Mouse (Mus musculus) heart, adult 18-20 months (tissue): ENCODE results near the gene Fbxo27. TPM values are rescaled to one million over a fixed set of nuclear protein-coding genes. Genes with fewer than 3 reads are reported as not detected.

ENCODE experiments used
- DNase-seq, 2 experiments: peaks; one replicate each; pipeline ENCODE4 v3.0.0; 2021 to 2022; ENCODE audit warnings: mixed read lengths in 1 of 2
- total RNA-seq, 2 experiments: library from RNA; stranded (reverse); gene quantifications; 2 replicates each; pipeline ENCODE4 v1.2.3; 2021

Fbxo27 gene
- total RNA-seq, 2 experiments from 2014 or later: 0.12 to 0.23 TPM

GRCm38 (mm10) chr7:28702601-28703143, 10.0 kb downstream of the Fbxo27 start:
- DNase-seq: no peak

GRCm38 (mm10) chr7:28709454-28709853, 16.8 kb downstream of the Fbxo27 start:
- no peak for DNase-seq

- DNase-seq: no peak
Observed at GRCm38 (mm10) chr7:28710962-28711361, 18.3 kb downstream of the Fbxo27 start.

GRCm38 (mm10) chr7:28714667-28715066, 22.0 kb downstream of the Fbxo27 start:
- DNase-seq: no peak

DNA sequence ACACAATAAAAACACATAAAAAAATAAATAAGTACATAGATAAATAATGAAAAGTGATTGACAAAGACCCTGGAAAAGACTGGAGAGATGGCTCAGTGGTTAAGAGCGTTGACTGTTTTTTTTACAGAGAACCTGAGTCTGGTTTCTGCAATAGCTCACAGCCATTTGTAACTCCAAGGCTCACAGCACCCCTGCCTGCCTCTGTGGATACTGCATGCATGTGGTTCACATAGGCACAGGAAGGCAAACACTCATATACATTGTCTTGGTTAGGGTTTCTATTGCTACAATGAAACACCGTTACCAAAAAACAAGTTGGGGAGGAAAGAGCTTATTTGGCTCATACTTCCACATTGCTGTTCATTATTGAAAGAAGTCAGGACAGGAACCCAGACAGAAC, 22.9 kb downstream of the Fbxo27 start:
- no peak for DNase-seq

- peak; percentile 52 to 62 for DNase-seq
Observed at GRCm38 (mm10) chr7:28716590-28717281, 24.1 kb downstream of the Fbxo27 start, which contains the start of gene Fbxo17. Fbxo17 (plus strand) TSS chr7:28716804.

DNA sequence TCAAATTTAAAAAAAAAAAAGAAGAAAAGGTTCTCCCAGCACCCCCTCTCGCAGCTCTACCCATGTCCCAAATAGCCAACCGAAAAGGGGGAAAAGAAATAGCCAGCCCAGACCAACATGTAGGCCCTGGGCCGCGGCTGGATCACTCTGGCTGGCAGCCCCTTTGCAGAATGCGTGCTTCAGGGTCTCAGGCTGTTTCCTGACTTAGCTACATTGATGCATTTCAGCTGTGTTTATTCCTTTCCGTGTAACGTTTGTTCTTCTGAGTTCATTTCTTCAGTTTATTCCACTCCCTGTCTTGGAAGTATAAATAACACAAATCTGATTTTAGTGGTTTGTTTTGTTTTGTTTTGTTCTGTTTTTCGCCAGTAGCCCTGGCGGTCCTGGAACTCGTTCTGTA, 25.1 kb downstream of the Fbxo27 start:
- DNase-seq: no peak

GRCm38 (mm10) chr7:28719159-28719558, 26.5 kb downstream of the Fbxo27 start:
- DNase-seq: no peak

DNA sequence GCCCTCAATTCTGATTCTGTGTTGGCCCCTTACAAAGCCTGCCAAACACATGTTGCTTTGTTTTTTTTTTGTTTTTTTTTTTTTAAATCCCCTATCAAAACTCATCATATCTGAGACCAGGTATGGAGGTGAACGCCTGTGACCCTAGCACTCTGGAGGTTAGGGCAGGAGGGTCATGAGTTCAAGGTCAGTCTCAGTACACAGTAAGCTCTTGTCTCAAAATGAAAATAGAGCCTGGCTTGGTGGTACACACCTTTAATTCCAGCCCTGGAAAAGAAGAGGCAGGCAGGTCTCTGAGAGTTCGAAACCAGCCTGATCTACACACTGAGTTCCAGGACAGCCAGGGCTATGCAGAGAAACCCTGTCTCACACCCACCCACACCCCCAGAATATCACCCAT, 27.0 kb downstream of the Fbxo27 start:
- DNase-seq: no peak

DNA sequence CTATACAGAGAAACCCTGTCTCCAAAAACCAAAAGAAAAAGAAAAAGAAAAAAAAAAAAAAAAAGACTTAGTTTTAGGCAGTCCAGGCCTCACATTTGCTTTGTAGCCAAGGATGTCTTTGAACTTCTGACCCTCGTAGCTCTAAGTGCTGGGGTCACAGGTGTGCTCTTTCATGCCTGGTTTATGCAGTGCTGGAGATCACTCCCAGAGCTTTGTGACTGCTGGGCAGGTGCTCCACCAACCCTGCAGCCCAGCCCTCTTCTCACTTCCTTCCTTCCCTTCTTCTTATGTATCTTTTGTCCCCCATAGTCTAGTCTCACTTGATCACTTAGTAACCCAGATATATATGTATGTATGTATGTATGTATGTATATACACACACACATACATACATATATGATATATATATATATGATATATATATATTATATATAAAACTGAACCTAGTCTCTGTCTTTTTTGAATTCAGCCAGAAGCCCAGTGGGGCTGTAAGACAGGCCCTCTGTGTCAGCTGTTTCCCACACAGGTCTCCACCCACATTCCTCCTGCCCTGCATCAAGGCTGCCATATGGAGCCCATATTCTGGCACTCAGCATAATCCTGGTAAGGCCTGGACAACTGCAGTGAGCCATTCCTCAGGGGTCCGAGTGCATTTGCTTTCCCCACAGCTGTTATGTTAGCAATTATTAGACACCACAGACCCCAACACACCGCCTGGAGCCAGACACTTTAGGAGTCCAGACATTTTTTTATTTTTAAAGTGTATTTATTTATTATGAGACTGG, 28.3 kb downstream of the Fbxo27 start:
- DNase-seq: no peak

DNA sequence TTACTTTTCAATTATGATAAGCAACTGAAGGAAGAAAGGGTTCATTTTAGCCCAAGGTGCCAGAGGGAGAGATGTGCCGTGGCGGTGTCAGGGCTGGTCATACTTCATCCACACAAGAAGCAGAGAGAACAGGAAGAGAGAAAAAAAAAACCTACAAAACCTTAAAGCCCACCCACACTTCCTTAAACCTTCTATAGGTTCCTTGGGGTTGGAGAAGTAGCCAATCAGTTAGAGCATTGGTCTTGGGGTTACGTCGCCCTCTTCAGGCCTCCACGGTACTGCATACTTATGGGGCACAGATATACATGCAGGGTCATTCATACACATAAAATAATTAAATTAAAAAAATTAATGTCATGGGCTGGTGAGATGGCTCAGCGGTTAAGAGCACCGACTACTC, 29.4 kb downstream of the Fbxo27 start:
- DNase-seq: no peak

- no peak for DNase-seq
Observed at GRCm38 (mm10) chr7:28724613-28725012, 32.0 kb downstream of the Fbxo27 start.

DNA sequence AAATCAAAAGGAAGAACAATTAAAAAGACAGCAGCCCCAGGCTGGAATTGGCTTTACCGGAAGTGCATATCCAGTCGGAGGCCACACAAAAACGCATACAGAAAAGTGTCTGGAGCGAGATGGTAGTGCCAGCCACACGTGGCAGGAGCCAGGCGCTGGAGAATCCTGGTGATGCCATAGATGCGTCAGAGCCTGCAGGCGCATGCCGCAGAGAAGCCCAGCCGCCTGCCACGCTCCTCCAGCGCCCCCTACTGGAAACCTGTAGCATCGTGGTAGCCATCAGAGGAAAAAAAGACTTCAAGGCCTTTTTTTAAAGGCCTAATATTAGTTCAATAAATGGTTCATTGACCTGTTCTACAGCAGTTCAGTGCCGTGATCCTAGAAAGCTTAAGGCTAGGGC, 34.0 kb downstream of the Fbxo27 start:
- peak; percentile 56 to 76 for DNase-seq

GRCm38 (mm10) chr7:28727649-28728340, 35.1 kb downstream of the Fbxo27 start:
- DNase-seq: no peak

- peak; percentile 75 to 78 for DNase-seq
Observed at GRCm38 (mm10) chr7:28732341-28733142, 39.9 kb downstream of the Fbxo27 start.

DNA sequence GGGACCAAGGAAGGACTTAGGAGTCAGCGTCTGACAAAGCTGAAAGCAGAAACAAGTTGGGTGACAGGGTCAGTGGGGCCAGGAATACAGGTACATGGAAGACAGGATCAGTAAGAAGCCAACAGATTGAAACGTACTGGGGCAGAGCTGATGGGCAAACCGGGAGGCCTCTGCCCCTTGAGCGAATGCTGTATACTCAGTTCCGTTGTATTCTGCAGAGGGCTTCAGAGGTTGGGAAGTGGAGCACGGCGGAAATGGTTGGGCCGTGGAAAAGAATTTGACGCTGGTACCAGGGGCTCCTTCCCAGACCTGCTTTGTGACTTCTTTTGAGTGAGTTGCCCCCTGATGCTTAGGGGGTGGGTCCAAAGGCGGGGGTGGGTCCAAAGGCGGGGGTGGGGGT, 40.6 kb downstream of the Fbxo27 start:
- DNase-seq: no peak

DNA sequence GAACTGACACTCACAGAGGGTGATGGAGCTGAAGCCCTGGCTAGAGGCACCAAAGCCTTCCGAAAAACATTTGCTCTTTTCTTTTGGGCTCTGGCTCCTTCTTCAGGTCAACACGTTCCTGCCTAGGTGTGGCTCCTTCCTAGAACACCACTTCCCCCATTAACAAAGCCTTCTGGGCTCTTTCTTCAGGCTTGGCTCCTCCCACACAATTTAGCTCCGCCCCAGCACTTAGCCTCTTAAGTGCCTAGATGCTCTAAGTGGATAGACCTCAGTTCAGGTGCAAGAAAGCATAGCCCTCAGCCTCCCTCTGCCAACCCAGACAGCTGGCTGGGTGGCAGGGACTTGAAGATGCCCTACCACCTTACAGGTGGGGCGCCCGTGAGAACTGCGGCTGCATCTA, 43.1 kb downstream of the Fbxo27 start:
- DNase-seq: no peak

- no peak for DNase-seq
Observed at GRCm38 (mm10) chr7:28739829-28740228, 47.2 kb downstream of the Fbxo27 start.

DNA sequence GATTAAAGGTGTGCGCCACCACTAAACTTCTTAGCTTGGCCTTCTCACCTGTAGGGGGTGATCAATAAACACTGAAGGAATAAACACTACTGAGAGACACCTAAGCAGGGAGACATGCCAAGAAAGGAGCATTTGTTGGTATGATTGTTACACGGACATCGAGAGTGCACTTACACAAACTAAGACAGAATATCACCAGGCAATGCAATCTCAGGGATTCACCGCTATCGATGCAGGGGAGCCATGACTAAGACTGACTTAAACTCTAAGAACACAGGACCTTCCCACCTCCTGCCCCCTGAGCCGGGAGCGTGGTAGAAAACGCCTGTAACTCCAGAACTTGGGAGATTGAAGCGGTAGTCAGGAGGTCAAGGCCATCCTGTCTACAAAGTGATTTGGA, 48.3 kb downstream of the Fbxo27 start:
- no peak for DNase-seq

- DNase-seq: no peak
Observed at GRCm38 (mm10) chr7:28741368-28741708, 48.7 kb downstream of the Fbxo27 start.

DNA sequence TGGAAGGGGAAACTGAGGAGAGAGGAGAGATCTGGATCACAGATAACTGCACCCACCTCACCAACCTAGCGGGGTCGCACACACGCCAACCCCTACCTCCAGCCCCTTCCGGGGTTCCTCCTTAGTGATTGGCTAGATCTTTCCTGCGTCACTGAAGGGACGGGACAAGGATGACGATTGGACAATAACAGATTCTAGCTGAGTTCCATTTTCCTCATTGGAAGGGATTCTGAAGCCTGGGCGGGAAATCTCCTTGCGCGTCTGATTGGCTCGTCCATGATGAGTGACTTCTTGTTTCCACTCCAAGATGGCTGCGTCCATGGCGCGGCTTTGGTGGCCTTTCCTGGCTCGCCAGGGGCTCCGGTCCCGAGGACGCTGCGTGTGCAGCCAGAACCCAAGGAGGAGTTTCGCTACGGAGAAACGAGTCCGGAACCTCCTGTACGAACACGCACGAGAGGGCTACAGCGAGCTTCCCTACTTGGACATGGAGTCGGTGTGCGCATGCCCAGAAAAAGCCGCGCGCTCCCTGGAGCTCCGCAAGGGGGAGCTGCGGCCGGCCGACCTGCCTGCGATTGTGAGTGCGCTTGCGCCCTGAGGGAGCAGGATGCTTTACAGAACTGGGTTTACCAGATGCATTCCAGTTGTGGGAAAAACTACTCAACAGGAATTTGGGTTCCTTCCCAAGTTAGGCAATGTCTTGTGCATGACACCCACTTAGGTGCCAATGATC, 49.2 kb downstream of the Fbxo27 start, which contains the start of the genes Mrps12 and Sars2:
TSS of gene Mrps12 (minus strand) at position 112 of the 730 bp plus-strand sequence.
TSS of gene Sars2 (plus strand) at position 284 of the 730 bp plus-strand sequence.
- DNase-seq: peak; percentile 97 to 98
